Mouse (Mus musculus) CH12.LX (cell line): ENCODE results near the gene Ndufs2. TPM values are rescaled to one million over a fixed set of nuclear protein-coding genes. Genes with fewer than 3 reads are reported as not detected.

ENCODE experiments used
- DNase-seq: peaks from one replicate; pipeline ENCODE4 v3.0.0-alpha.2; 2013; ENCODE audit errors: extremely low read depth
- H3K27ac ChIP-seq: 2 replicates; pipeline ENCODE4 v1.5.1; 2012; ENCODE audit warnings: low read depth, mild to moderate bottlenecking, control low read depth, moderate library complexity; ENCODE audit not compliant: insufficient read depth
- H3K27me3 ChIP-seq: replicated peaks from 2 replicates; pipeline ENCODE3; 2012; ENCODE audit warnings: inconsistent platforms
- H3K36me3 ChIP-seq, 2 experiments: replicated peaks in 1 of 2; 2 replicates each; pipeline versions ENCODE3 to v1.6.1; 2012; ENCODE audit warnings: inconsistent platforms in 1 of 2, low read length in 1 of 2, mild to moderate bottlenecking in 1 of 2, mixed read lengths in 1 of 2, moderate library complexity in 1 of 2; ENCODE audit not compliant: control insufficient read depth in 1 of 2, insufficient read depth in 1 of 2
- H3K4me1 ChIP-seq, 2 experiments: 2 replicates each; pipeline ENCODE4 v1.6.1; 2012; ENCODE audit warnings: inconsistent platforms in 1 of 2, moderate library complexity in 1 of 2; ENCODE audit not compliant: insufficient read depth in 2 of 2, control insufficient read depth in 1 of 2
- H3K4me2 ChIP-seq: 2 replicates; pipeline ENCODE4 v1.6.1; 2012; ENCODE audit warnings: low read depth, mild to moderate bottlenecking, control low read depth; ENCODE audit not compliant: poor library complexity, insufficient read depth, severe bottlenecking
- H3K4me3 ChIP-seq, 3 experiments: fragments of 150-350 bp in 1 of 3; sonication (generic) in 1 of 3; replicated peaks in 1 of 3; 2 replicates each; pipeline versions ENCODE3 to v1.5.1; 2011 to 2012; ENCODE audit warnings: low read depth in 2 of 3, low read length in 2 of 3, mild to moderate bottlenecking in 2 of 3, moderate library complexity in 2 of 3, control low read depth in 1 of 3, improper control_type of control experiment in 1 of 3, inconsistent platforms in 1 of 3, mixed read lengths in 1 of 3; ENCODE audit not compliant: poor library complexity in 1 of 3
- H3K79me2 ChIP-seq: replicated peaks from 2 replicates; pipeline ENCODE4 v1.6.1; 2012; ENCODE audit warnings: mild to moderate bottlenecking, moderate library complexity; ENCODE audit not compliant: control insufficient read depth, poor library complexity, insufficient read depth, severe bottlenecking; ENCODE audit errors: extremely low read depth
- H3K9ac ChIP-seq: 2 replicates; pipeline ENCODE4 v1.6.1; 2012; ENCODE audit warnings: low read depth, mild to moderate bottlenecking, control low read depth, moderate library complexity; ENCODE audit not compliant: insufficient read depth
- H3K9me3 ChIP-seq: replicated peaks from 2 replicates; pipeline ENCODE3; 2012; ENCODE audit warnings: low read length, inconsistent platforms, mixed read lengths
- CHD1 ChIP-seq: IDR thresholded peaks from 2 replicates; pipeline ENCODE4 v1.6.1; 2012; ENCODE audit warnings: low read depth, low read length, improper control_type of control experiment, inconsistent platforms
- CTCF ChIP-seq, 2 experiments: IDR thresholded peaks in 1 of 2; conservative IDR thresholded peaks in 1 of 2; 2 replicates each; pipeline ENCODE4 v1.5.1; 2011 to 2012; ENCODE audit warnings: low read depth in 2 of 2, low read length in 2 of 2, improper control_type of control experiment in 1 of 2, inconsistent platforms in 1 of 2, mild to moderate bottlenecking in 1 of 2, moderate library complexity in 1 of 2
- EP300 ChIP-seq: IDR thresholded peaks from 2 replicates; pipeline ENCODE4 v1.6.1; 2011; ENCODE audit warnings: low read length, improper control_type of control experiment
- ETS1 ChIP-seq: conservative IDR thresholded peaks from 2 replicates; pipeline ENCODE4 v1.6.1; 2012; ENCODE audit warnings: low read depth, mild to moderate bottlenecking, inconsistent platforms, low read length, improper control_type of control experiment, moderate library complexity
- HCFC1 ChIP-seq: IDR thresholded peaks from 2 replicates; pipeline ENCODE4 v1.6.1; 2012; ENCODE audit warnings: low read depth, mild to moderate bottlenecking, inconsistent platforms, low read length, improper control_type of control experiment
- IRF4 ChIP-seq: IDR thresholded peaks from 2 replicates; pipeline ENCODE4 v1.6.1; 2014; ENCODE audit warnings: low read depth, mild to moderate bottlenecking, inconsistent platforms, low read length, improper control_type of control experiment
- JUN ChIP-seq: IDR thresholded peaks from 2 replicates; pipeline ENCODE4 v1.6.1; 2011; ENCODE audit warnings: low read depth, mild to moderate bottlenecking, low read length, improper control_type of control experiment, moderate library complexity; ENCODE audit not compliant: insufficient read depth
- KAT2A ChIP-seq: IDR thresholded peaks from 2 replicates; pipeline ENCODE4 v1.6.1; 2012; ENCODE audit warnings: low read length, improper control_type of control experiment, inconsistent platforms; ENCODE audit not compliant: insufficient replicate concordance
- MAX ChIP-seq: IDR thresholded peaks from 2 replicates; pipeline ENCODE4 v1.6.1; 2011; ENCODE audit warnings: low read length, improper control_type of control experiment
- NELFE ChIP-seq: IDR thresholded peaks from 2 replicates; pipeline ENCODE4 v1.6.1; 2011; ENCODE audit warnings: low read depth, low read length, improper control_type of control experiment
- PAX5 ChIP-seq: IDR thresholded peaks from 2 replicates; pipeline ENCODE4 v1.6.1; 2012; ENCODE audit warnings: low read length, inconsistent platforms, mixed read lengths
- POLR2AphosphoS2 ChIP-seq: IDR thresholded peaks from 2 replicates; pipeline ENCODE4 v1.6.1; 2011; ENCODE audit warnings: low read depth, low read length, improper control_type of control experiment
- RAD21 ChIP-seq: IDR thresholded peaks from 2 replicates; pipeline ENCODE4 v1.6.1; 2011; ENCODE audit warnings: low read depth, mild to moderate bottlenecking, low read length, improper control_type of control experiment, moderate library complexity
- RCOR1 ChIP-seq: conservative IDR thresholded peaks from 2 replicates; pipeline ENCODE4 v1.6.1; 2012; ENCODE audit warnings: low read depth, mild to moderate bottlenecking, inconsistent platforms, low read length, improper control_type of control experiment
- SIN3A ChIP-seq: IDR thresholded peaks from 2 replicates; pipeline ENCODE4 v1.6.1; 2012; ENCODE audit warnings: low read length, improper control_type of control experiment, inconsistent platforms
- SMC3 ChIP-seq: IDR thresholded peaks from 2 replicates; pipeline ENCODE4 v1.6.1; 2011; ENCODE audit warnings: low read depth, low read length, improper control_type of control experiment
- TBP ChIP-seq: conservative IDR thresholded peaks from 2 replicates; pipeline ENCODE4 v1.6.1; 2011; ENCODE audit warnings: low read depth, low read length, improper control_type of control experiment
- TCF12 ChIP-seq: IDR thresholded peaks from 2 replicates; pipeline ENCODE4 v1.6.1; 2014; ENCODE audit warnings: low read depth, mild to moderate bottlenecking, inconsistent platforms, low read length, improper control_type of control experiment
- USF1 ChIP-seq: IDR thresholded peaks from 2 replicates; pipeline ENCODE4 v1.6.1; 2014; ENCODE audit warnings: low read depth, mild to moderate bottlenecking, inconsistent platforms, low read length, improper control_type of control experiment
- USF2 ChIP-seq: conservative IDR thresholded peaks from 2 replicates; pipeline ENCODE4 v1.6.1; 2011; ENCODE audit warnings: low read depth, low read length, improper control_type of control experiment
- ZC3H11A ChIP-seq: IDR thresholded peaks from 2 replicates; pipeline ENCODE4 v1.6.1; 2012; ENCODE audit warnings: low read depth, mild to moderate bottlenecking, inconsistent platforms, low read length, improper control_type of control experiment
- ZNF384 ChIP-seq: IDR thresholded peaks from 2 replicates; pipeline ENCODE4 v1.6.1; 2012; ENCODE audit warnings: low read depth, low read length, improper control_type of control experiment, inconsistent platforms
- dilution Hi-C: fragments of 300-500 bp; cut with MboI; formaldehyde crosslinking; loops from 2 replicates; pipeline ENCODE4 v1.14.3; 2020; ENCODE audit warnings: low sequenced_read_pairs; ENCODE audit not compliant: extremely low pct_unique_long_range_greater_than_20kb, extremely low pct_ligation_motif_present
- in situ Hi-C: fragments of 300-500 bp; cut with MboI; formaldehyde crosslinking; loops from 3 replicates; pipeline ENCODE4 v1.14.3; 2019; ENCODE audit warnings: low sequenced_read_pairs, low pct_ligation_motif_present, low pct_unique_long_range_greater_than_20kb, mixed read lengths
- polyA plus RNA-seq: library from polyadenylated mRNA; unstranded; fragments of >175 nt; gene quantifications from 2 replicates; pipeline ENCODE4 v1.2.1, GENCODE M21; 2012; ENCODE audit warnings: low read depth; ENCODE audit not compliant: insufficient read length
- total RNA-seq, 2 experiments: library from RNA; depleted of rRNA; stranded (reverse); fragments of 300-350 nt in 1 of 2; fragments of >200 nt in 1 of 2; gene quantifications; 2 replicates each; pipeline ENCODE4 v1.2.3; 2012 to 2014

The Ndufs2 gene
- total and polyA plus RNA-seq, 3 experiments, result 242 to 265 (median 242) TPM

GRCm38 (mm10) chr1:171262594-171263130 is 11.5 kb upstream of the Ndufs2 start:
- H3K27ac ChIP-seq, result no peak overlapping the region
- in situ Hi-C loops, result no loop called here

GRCm38 (mm10) chr1:171260316-171260715 is 9.1 kb upstream of the Ndufs2 start:
- Histone ChIP-seq H3K4me2 (no peak overlapping the region), H3K4me1 (0 out of 4 replicates have a peak, but pooled peaks cover 0 to 5% of the 10 kb centered on the region in 2 experiments), H3K27ac (no peak overlapping the region), H3K4me3 (no peak overlapping the region), H3K9me3 (no peaks in the 10 kb centered on the region), H3K9ac (no peak overlapping the region), H3K36me3 (no peaks in the 10 kb centered on the region), H3K79me2 (no peaks in the 10 kb centered on the region), H3K27me3 (peaks cover 43% of the 10 kb centered on the region)
- no peak for TF ChIP-seq TBP
- TF ChIP-seq RCOR1, result no peak
- TF ChIP-seq POLR2AphosphoS2, result no peak
- no peak for TF ChIP-seq JUN
- no peak for TF ChIP-seq USF2
- no peak for TF ChIP-seq ZNF384
- no peak for DNase-seq
- in situ Hi-C loops, result no loop called here
- dilution Hi-C loops, result no loop called here

More at GRCm38 (mm10) chr1:171262594-171263130, 11.5 kb upstream of the Ndufs2 start:
- Histone ChIP-seq H3K27me3 (peaks cover 43% of the 10 kb centered on the region), H3K36me3 (no peaks in the 10 kb centered on the region), H3K4me3 (no peak overlapping the region)
- dilution Hi-C loops, result no loop called here
- TF ChIP-seq CTCF (conservative IDR thresholded peaks at IDR 0.05 in 1 of 2, IDR thresholded peaks at IDR 0.05 in 1 of 2; ENCODE audit: low read depth in 2 of 2, low read length in 2 of 2), result no peak
- TF ChIP-seq SIN3A, result no peak
- TF ChIP-seq NELFE, result no peak
- TF ChIP-seq USF2, result no peak
- no peak for TF ChIP-seq PAX5
- no peak for TF ChIP-seq ZNF384
- TF ChIP-seq MAX, result no peak
- TF ChIP-seq ZC3H11A, result no peak
- no peak for TF ChIP-seq RAD21
- TF ChIP-seq, all 38 proteins: peak for 0
- no peaks in the 10 kb centered on the region for H3K79me2 ChIP-seq
- no peak overlapping the region for H3K9ac ChIP-seq
- H3K4me1 ChIP-seq, result 0 out of 4 replicates have a peak, but pooled peaks cover 0 to 5% of the 10 kb centered on the region in 2 experiments
- no peak for DNase-seq
- H3K9me3 ChIP-seq, result no peaks in the 10 kb centered on the region
- peak overlapping the region; percentile 55 for H3K4me2 ChIP-seq

- peaks cover 49% of the 10 kb centered on the region for H3K27me3 ChIP-seq
- DNase-seq, result no peak
- no peaks in the 10 kb centered on the region for H3K36me3 ChIP-seq
- no peak overlapping the region for H3K9ac ChIP-seq
- TF ChIP-seq EP300 (no peak), PAX5 (no peak), POLR2AphosphoS2 (no peak), RAD21 (no peak), KAT2A (no peak), IRF4 (no peak), HCFC1 (no peak), MAX (no peak), TCF12 (no peak), ETS1 (no peak), JUN (no peak), SMC3 (no peak), USF1 (no peak), SIN3A (no peak), CHD1 (no peak), NELFE (no peak)
- TF ChIP-seq, all 38 proteins: peak for 0
- H3K4me1 ChIP-seq, result 0 out of 4 replicates have a peak, but pooled peaks cover 0 to 5% of the 10 kb centered on the region in 2 experiments
- peaks cover 3% of the 10 kb centered on the region for H3K9me3 ChIP-seq
- in situ Hi-C loops, result no loop called here
- dilution Hi-C loops, result no loop called here
- no peak overlapping the region for H3K27ac ChIP-seq
- no peak overlapping the region for H3K4me3 ChIP-seq
- H3K79me2 ChIP-seq, result no peaks in the 10 kb centered on the region
- H3K4me2 ChIP-seq, result no peak overlapping the region
These were observed 7.7 kb upstream of the Ndufs2 start for GRCm38 (mm10) chr1:171258921-171259320.
